Mouse (Mus musculus): ENCODE data around the gene Tk1.

DNA sequence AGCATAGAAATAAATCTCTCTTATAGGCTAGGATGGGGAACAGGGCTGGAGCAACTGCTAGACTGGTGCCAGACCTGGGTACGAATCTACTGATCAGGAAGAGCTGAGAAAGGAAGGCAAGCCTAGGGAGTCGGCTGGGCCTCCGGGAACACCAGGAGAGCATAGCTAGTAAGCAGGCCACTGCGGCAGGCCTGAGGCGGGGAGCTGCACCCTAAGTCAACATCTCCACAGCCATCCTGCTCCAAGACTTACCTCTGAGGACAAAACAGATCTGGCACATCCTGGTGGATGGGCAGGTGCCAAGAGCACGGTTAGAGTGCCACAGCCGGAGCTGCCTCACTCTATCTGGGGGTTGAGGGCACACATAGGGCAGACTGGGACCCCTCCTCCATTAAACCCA, 5.7 kb downstream of the Tk1 start:
- TF ChIP-seq EP300 (optimal IDR thresholded peaks at IDR 0.05) (no peak), CTCF (IDR thresholded peaks at IDR 0.05; ENCODE audit: low read depth) (no peak)
